Mouse (Mus musculus): ENCODE data around the gene Fkbp6.

The Fkbp6 gene

DNA sequence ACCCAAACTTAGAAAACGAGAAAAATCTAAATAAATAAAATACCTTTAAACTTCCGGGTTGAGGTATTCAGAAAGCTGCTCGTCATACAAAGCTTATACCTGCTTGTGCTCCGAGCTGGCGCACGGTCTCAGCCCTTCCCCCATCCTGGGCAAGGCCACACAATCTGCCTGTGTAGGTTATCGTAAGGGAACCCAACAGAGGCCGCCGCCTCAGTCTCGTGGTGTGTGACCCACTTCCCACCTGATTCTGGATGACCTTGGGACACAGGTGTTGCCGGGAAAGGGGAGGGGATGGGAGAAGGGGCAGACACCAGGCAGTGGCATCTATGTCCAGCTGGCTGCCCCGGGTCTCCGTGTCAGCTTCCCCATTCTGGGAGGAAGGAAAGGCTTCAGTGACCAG is 1.8 kb upstream of the Fkbp6 start:
- no peak for DNase-seq (ENCODE audit: low spot score)

DNA sequence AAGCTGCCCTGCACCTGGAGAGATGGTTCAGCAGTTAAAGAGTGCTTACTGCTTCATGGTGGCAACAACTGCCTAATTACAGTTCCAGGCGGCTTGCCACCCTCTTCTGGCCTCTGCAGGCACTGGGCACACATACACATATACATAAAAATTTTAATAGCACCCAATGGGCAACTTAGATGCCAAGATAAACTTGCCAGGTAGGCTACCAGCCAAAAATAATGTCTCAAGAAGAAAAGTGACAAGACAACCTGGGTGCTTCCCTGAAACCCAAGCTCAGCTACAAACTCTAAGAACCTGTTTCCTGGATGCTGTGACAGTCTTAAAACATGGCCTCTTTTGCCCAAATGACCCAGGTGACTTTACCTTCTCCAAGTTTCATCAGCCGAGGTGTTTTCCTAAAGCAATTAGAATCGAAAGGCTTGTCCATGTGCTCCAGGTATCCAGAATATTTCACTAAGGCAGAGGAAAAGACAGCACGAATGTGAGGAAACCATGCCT is 2.3 kb downstream of the Fkbp6 start:
- no peak for DNase-seq (ENCODE audit: low spot score)

DNA sequence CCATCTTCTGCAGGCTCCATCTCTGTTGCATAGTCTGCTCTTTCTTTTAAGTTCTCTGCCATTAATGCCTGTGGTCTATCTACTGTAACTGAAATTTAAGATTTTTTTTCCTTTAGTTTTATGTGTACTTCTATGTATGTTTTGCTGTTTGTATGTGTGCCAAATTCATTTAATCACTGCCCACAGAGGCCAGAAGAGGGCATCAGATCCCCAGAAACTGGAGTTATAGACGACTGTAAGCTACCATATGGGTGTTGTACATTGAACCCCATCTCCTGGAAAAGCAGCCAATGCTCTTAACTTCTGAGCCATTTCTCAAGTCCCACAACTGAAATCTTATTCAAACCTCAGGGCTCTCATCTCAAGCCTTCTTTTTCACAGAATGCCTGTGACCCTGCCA is 3.4 kb downstream of the Fkbp6 start:
- no peak for DNase-seq (ENCODE audit: low spot score)

DNA sequence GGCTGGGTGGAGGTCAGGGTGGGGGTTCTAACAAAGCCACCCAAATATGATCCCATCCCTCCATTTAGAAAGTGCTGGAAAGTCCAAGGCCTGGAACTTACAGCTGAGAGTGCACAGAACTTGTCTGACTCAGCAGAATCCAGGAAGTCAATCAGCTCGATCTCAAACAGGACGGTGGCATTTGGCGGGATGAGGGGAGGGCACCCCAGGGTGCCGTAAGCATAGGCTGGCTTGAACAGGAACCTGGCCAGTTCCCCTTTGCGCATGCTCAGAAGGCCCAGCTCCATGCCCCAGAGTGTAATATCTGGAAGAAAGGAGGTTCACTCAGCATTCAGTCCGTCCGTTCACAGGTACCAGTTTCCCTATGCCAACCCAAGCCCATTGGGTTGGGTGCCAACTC is 3.9 kb downstream of the Fkbp6 start:
- DNase-seq (ENCODE audit: low spot score) = no peak

DNA sequence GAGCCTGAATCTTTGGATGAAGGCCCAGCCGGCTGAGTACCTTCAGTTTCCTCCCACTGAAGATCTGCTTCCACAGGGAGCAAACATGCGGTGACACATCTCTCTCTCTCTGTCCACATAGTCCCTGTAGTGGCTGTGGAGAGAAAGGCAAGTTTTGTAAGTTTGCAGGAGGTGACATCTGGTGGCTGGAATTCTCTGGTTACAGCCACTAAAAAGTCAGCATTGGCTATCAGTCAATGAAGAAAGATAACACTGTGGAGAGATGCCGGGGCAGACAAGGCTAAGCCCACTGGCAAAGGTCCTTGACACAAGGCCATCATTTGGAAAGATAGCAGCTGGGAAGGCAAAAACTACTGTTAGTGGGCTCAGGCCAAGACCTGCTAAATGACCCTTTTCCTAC is 12.3 kb downstream of the Fkbp6 start:
- no peak for DNase-seq (ENCODE audit: low spot score)

DNA sequence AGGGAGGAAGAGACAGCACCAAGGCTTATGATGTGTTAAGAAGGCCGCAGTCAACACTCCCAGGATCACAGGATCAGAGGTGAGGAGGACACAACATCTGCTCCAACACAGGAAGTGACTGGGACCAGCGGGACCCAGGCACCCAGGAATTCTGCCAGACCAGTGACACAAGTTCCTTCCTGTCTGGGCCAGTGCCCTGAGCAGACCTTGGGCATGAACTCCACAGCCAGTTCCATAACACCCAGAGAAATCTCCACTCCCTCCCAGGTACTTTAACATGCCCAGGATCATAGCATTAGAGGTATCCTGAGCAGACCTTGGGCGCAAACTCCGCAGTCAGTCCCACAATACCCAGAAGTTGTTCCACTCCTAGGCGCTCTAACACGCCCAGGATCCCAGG is 18.7 kb downstream of the Fkbp6 start:
- no peak for DNase-seq (ENCODE audit: low spot score)

DNA sequence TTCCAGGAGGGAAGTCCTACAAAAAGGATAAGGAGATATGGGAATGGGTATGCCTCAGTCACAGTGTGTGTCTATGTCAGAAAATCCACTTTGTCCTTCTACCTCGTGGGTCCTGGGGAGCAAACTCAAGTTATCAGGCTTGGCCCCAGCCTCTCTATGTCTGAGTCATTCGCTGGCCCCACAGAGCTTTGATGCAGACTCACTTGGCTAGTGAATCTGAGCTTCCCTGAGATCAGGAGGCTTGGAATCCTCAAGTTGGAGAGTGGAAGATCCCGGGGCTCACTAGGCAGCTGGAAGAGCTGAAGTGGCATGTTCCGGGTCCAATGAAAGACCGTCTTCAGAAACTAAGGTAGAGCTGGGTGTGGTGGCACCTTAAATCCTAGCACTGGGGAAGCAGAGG is 19.6 kb downstream of the Fkbp6 start:
- no peak for DNase-seq (ENCODE audit: low spot score)

DNA sequence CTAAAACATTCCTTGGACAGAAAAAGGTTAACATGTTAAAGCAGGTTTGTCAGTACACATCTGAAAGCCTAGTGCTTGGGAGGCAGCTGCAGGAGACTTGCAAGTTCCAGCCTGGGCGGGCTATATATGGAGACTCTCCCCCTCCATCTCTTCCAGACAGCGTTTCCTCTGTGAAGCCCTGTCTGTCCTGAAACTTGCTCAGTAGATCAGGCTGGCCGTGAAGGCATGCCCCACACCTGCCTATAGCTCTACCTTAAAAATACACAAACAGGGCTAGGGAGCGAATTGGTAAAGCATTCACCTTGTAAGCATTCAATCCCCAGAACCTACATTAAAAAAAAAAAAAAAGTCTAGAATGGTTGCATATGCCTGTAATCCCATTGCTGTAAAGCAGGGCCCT is 20.4 kb downstream of the Fkbp6 start:
- no peak for DNase-seq (ENCODE audit: low spot score)

DNA sequence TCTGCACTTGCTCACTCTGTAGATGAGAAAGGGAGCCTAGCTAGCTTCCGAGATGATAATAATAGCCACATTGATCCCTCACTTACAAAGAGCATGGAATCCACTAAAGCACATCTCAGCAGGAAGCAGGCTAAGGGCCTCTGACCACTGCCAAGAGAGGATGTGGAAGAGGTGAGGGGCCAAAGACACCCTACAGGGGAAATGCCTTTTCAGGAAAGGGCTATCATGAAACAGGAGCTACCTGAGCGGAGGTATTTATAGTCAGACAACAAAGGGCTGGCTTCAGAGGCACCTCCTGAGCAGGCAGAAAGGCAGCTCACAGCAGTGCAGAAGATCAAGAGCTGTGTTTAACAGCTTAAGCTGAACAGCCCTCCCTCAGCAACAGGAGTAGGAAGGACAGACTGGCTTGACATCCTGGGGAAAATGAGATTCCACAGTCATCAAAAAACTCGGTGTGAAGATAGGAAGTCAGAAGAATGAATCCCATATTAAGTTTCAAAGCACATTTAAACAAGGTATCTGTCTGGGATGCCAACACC is 23.7 kb downstream of the Fkbp6 start:
- no peak for DNase-seq (ENCODE audit: low spot score)

DNA sequence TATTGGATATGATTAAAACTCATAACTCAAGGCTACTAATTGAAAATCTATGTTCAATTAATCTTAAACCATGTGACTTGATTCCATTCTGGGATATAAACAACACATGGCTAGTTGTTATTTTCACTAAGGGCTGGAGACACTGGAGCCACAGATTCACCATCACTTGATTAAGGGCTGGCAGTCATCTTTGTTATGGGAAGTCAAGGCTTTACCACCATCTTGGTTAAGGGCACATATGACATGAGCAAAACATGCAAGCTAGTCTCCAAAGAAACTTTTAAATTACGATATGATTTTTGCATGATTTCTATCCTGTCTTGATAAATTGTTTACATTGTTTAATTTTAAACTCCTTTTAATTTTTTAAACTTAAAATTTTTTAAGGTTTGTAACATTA is 27.6 kb downstream of the Fkbp6 start:
- no peak for DNase-seq (ENCODE audit: low spot score)

DNA sequence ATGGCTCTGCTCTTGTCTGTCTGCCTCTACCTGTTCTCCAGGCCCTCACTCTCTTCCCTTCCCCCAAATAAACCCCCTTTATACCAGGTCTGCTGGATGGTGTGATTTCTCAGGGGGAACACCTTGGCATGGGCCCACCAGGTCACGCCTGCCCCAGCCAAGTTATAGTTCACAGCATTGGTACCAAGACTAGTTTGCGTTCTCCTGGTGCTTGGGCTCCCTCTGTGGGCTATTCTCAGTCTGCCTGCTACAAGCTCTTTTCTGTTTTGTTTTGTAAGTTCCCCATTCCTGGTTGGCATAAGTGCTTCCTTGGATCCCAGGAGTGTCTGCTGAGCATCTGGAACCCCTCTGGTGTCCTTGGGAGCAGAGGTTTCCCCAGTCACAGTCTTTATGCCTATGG is 30.0 kb downstream of the Fkbp6 start:
- DNase-seq (ENCODE audit: low spot score) = no peak

DNA sequence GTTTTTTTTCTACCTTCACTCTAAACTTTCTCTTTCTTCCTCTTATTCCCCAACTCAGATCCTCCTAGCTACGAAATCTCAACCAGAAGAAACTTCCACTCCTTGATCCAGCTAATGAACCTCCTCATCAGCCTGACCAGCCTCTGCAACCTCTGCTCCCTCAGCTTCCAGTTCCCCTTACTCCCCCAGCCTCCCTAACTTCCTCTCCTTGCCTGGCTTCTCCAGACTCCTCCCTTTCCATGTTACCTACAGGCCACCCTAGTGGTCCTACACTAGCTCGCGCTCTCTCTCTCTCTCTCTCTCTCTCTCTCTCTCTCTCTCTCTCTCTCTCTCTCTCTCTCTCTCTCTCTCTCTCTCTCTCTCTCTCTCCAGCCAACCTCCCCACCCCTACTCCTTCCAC is 33.7 kb downstream of the Fkbp6 start:
- DNase-seq (ENCODE audit: low spot score) = no peak

DNA sequence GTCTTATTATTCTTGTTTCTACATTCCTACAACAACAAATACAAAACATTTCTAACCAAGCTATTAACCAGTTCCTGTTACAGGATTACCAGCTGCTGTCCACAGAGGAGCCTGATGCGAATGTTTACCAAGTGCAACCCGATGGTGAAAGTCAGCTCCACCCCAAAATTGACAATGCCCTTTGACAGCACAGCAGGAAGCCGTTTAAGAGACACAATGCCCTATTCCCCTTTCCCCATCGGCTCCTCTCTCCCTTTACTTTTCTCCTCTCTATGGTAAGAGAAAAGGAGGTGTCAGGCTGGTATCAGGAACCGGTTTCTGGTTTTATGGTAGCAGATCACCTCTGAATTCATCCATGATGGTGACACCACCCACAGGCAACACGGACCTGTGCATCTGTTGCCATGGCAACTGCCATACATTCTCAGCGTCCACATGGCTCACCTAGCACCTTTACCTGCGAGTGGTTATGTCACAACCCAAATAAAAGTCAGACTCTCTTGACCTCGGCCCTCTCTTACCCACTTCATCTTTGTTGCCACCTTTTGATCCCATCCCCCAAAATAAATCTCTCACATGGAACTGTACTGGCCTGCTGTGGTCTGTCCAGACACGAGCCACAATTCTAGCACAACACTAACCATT is 43.4 kb downstream of the Fkbp6 start:
- DNase-seq (ENCODE audit: low spot score) = no peak

DNA sequence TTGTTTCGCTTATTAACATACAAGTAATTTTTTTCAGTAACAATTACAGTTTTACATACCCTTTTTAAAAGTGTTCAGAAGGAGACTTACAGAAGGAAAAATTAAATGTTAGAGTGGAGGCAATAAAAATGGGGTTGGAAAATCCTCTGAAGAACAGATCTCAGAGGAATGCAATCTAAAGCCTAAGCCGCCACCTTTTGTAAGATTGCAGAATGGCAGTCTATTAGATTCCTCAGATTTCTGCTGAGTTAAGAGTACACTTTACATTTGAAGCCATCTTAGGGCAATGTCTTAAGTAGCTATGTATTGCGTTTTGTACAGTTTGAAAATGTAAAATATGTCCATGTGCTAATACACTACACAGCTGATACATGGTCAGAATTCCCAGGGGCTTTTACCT is 47.4 kb downstream of the Fkbp6 start:
- DNase-seq (ENCODE audit: low spot score) = no peak

DNA sequence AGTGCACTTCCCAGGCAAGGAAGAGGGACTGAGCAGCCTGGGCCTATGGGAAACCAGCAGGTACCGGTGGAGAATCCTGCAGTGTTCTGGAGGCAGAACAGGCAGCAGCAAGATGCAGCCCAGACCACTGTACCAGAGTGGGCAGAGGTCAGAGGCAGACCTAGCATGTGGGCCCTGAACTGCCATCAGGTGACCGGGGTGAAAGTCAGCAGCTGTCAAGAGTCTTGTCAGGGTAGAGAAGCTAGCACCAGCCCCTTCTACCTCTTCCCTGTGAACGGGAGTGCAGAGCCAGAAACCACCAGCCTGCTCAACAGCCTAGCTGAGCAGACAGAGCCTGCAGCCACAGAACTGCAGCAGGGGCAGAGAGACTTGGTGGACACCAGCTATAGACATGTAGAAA is 47.9 kb downstream of the Fkbp6 start:
- no peak for DNase-seq (ENCODE audit: low spot score)

DNA sequence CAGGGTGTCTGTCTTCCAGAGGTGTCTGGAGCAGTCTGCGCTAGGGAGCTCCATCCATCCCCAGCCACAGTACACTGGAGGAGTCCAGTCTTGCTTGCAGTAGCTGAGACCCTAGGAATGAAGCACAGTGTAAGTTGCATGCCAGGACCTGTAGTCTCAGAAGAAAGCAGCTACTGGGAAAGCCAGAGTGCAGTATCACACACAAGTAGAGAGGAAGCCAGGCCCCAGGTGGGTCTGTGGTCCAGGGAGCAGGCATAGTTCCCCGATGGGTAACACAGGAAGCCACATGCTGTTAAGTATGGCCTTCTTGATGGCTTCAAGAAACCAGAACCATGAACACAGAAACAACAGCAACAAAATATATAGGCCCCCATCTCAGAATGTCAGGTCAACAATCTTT is 57.8 kb downstream of the Fkbp6 start:
- no peak for DNase-seq (ENCODE audit: low spot score)

DNA sequence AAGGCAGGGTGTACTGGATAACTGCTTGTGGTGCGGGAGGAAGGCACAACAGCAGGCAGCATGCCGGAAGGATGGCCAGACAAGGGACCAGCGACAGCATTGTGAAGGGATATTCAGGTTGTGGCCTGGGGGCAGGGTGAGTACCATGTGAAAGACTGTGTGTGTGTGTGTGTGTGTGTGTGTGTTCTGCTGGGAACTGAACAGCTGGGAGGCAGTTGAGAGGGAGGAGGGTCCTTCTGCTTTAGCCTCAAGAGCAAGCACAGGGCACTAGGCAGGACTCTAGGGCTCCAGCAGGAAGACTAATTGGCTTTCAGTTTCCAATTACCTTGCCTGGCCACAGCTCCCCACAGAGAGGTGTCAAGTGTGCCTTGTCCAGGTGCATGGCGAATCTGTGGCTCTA is 58.7 kb downstream of the Fkbp6 start:
- no peak for DNase-seq (ENCODE audit: low spot score)

DNA sequence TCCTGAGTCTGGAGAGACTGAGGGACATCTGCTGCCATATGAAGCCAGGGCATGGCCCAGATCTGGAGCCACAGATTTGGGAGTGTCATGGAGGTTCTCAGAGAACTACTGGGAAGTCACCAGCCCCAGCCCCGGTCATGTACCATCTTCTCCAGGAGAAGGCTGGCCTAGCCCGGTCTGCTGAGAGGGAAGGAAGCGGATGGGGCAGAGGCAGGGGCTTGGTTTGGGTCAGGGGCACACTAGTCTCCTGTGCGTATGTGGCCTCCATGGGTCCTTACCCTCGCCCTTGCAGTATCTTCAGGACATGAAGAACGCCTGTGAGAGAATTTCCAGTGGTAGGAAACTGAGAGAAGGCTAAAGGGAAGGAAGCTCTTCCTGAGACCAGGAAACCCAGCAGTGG is 59.1 kb downstream of the Fkbp6 start:
- no peak for DNase-seq (ENCODE audit: low spot score)

DNA sequence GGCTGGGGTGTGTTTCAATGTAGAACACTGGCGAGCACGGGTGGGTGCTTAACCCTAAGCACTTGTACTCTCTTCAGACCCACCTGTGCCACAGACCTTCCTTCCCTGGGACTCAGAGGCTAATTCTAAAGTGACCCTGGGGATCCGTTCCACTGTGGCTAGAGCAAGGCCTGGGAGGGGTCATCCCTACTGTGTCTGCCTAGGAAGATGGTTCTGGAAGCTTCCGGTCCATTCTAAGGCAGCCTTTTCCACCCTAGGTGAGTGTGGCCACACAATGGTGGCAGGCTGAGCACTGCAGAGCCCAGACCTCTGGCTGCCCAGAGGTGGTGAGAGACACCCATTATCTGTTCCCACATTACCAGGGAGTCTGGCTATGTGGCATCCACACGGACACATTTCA is 62.9 kb downstream of the Fkbp6 start:
- no peak for DNase-seq (ENCODE audit: low spot score)

DNA sequence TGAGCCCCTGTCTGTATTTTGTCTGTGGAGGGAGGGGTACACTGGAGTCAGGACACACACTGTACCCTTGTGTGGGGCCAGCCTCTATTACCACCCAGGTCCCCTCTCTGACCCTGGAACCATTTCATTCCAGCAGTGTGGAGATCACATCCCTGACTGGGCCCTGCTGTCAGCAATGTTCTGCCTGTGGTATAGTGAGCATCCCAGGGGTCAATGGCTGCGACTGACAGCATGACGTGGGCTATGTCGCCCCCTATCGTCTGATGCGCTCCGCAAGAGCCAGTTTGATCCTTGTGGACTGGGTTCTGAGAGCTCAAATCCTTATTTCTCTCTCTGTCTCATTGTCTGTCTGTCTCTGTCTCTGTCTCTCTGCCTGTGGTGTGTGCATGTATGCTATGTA is 63.7 kb downstream of the Fkbp6 start:
- DNase-seq (ENCODE audit: low spot score) = peak; percentile 67

DNA sequence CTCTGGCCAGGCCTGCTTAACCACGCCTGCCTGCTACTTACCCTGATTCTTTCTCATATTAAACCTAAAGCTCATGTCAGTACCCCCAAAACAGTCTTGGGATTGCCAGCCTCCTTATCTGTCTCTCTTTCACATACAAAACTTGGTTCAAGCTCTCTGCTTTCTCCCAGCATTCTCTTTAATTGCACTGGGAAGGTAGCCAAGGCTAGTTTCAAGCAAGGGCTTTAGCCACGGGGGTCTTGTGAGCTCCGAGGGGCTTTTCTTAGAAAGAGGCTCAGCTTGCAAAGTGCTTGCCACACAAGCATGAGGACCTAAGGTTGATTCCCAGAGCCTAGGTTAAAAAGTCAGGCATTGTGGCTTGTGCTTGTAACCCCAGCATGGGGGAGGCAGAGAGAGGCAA is 64.6 kb downstream of the Fkbp6 start:
- DNase-seq (ENCODE audit: low spot score) = no peak

DNA sequence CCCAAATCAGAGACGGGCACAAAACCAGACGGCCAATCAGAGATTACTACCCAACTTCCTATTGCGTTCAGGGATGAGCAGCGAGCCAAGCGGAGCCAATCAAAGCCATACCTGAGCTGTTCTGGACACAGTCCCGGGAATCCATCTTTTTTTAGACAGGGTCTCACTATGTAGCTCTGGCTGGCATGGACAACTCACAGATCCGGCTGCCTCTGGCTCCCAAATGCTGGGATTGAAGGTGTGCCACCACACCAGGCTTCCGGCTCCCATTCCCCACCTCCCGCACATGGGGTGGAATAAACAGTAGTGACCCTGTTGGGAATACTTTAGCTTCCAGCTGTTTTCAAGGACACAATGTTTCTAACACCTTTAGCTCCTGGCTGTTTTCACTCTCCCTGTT is 69.6 kb downstream of the Fkbp6 start:
- DNase-seq (ENCODE audit: low spot score) = no peak

DNA sequence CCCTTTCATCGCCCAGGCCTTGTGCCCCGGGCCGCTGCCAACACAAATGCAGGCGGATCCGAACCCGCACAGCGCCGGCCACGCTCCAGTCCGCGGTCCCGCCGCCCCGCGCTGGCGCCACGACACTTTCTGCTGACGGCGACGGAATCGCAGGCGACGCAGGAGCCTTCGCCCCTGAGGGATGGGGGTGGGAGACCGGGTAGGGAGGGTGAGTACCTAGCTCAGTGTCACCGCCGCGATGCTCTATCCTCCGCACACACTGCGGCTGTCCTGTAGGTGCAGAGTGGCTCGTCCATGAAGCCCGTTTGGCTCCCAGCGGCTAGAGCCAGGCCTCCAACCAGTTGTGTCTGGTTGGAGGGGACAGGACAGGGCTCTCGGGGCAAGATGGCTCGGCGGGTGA is 73.2 kb downstream of the Fkbp6 start:
- no peak for DNase-seq (ENCODE audit: low spot score)

DNA sequence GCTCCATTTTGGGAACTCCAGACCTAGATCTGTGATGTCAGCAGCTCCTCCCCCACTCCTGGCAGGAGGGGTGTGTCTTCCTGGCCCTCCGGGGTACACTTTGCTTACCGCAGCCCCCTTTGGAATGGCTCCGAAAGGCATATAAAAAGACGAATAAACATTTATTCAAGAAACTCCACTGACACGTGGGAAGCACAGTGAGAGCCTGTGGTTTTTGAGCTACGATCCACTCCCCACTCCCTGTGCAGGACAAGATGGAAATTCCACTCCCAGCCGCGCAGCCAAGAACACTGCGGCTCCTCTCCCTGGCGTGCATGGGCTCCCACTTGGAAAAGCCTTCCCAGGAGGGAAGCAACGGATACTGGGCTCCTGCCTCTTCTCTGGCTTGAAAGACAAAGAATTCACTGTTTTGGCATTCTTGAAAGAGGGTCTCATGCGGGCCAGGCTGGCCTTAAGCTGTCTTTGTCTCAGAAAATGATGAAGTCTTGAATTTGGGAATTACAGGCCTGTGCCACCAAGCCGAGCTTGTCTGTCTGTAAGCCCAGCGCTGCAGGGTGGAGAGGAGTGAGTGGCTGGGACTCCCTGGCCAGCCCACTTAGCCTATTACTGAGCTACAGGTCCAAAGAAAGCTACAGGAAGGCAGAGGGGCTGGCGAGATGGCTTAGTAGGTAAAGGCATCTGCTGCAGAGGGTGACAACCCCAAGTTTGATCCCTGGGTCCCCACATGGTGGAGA is 75.0 kb downstream of the Fkbp6 start:
- DNase-seq (ENCODE audit: low spot score) = no peak

All from ovary, postnatal 14 days (tissue).